Mouse (Mus musculus) urinary bladder, postnatal 25 days (tissue): Measurements from ENCODE around the gene Abca8a.
"Not testable (repeated sequence)": the region's sequence is repeated elsewhere in the genome, so short reads cannot be mapped to it uniquely, and the experiment has no call there.

Experiments
- DNase-seq: peaks from one replicate; pipeline ENCODE4 v3.0.0; 2022; ENCODE audit warnings: low spot score

Gene Abca8a

GRCm38 (mm10) chr11:109987460-109988072, 108.2 kb downstream of the Abca8a start:
- DNase-seq, result not testable (repeated sequence)

DNA sequence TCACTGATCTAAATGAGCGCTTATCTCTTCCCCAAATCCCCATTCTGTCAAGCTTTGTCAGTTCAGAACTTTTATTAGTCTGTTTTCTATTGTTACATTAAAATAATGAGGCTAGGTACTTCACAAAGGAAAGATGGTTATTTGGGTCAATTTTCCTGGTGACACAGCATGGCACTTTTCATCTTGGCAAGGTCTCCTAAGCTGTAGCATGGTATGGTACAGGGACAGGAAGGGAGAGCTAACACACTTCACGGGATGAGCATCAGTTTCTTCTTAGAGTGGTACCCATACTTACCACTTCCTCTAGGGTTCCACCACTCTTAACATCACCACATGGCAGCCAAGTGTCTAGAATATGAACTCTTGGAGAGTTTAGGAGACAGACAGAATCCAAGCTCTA, 113.9 kb downstream of the Abca8a start:
- no peak for DNase-seq
